Mouse (Mus musculus) C2C12 (cell line): ENCODE results near the gene Phc1.

ENCODE experiments used
- CEBPB ChIP-seq: IDR thresholded peaks from one replicate; pipeline ENCODE4 v1.6.1; 2011; ENCODE audit warnings: low read depth, mild to moderate bottlenecking, control low read depth, moderate library complexity
- CTCF ChIP-seq: IDR thresholded peaks from one replicate; pipeline ENCODE4 v1.5.1; 2011; ENCODE audit not compliant: control insufficient read depth, insufficient read depth, insufficient read length
- FOSL1 ChIP-seq: IDR thresholded peaks from one replicate; pipeline ENCODE4 v1.8.0; 2011; ENCODE audit warnings: mild to moderate bottlenecking, low read length; ENCODE audit not compliant: poor library complexity, insufficient read depth, severe bottlenecking
- MAX ChIP-seq: IDR thresholded peaks from one replicate; pipeline ENCODE4 v1.6.1; 2011; ENCODE audit warnings: mild to moderate bottlenecking, control low read depth
- MYOD1 ChIP-seq: IDR thresholded peaks from one replicate; pipeline ENCODE4 v1.6.1; 2011; ENCODE audit warnings: low read depth; ENCODE audit not compliant: control insufficient read depth, insufficient read length
- USF1 ChIP-seq: IDR thresholded peaks from one replicate; pipeline ENCODE4 v1.6.1; 2011; ENCODE audit warnings: low read depth, mild to moderate bottlenecking, control low read depth, moderate library complexity

GRCm38 (mm10) chr6:122284304-122284703 is 56.1 kb downstream of the Phc1 start:
- TF ChIP-seq CTCF: no peak
- TF ChIP-seq CEBPB: no peak
- TF ChIP-seq MAX: no peak
- TF ChIP-seq FOSL1: no peak
- TF ChIP-seq MYOD1: no peak
- TF ChIP-seq USF1: no peak
